Mouse (Mus musculus) adrenal gland, adult 8-10 months (tissue): Measurements from ENCODE around the gene Psmb4. TPM values are rescaled to one million over a fixed set of nuclear protein-coding genes. Genes with fewer than 3 reads are reported as not detected.
A peak's percentile ranks its signal among the peaks of the same experiment; 100 is the strongest.
"Not testable (repeated sequence)": the region's sequence is repeated elsewhere in the genome, so short reads cannot be mapped to it uniquely, and the experiment has no call there.

Source experiments
- DNase-seq: peaks from one replicate; pipeline ENCODE4 v3.0.0; 2022
- total RNA-seq, 4 experiments: library from RNA; stranded (reverse); gene quantifications; 2 replicates each; pipeline ENCODE4 v1.2.4; 2022

Gene Psmb4
- total RNA-seq, 4 experiments from 2014 or later, result 313 to 362 (median 341) TPM

- not testable (repeated sequence) for DNase-seq
These were observed 18.0 kb upstream of the Psmb4 start for GRCm38 (mm10) chr3:94904759-94905158.

GRCm38 (mm10) chr3:94902747-94903146 lies 16.0 kb upstream of the Psmb4 start:
- DNase-seq, result peak; percentile 30

GRCm38 (mm10) chr3:94894076-94894475 lies 7.3 kb upstream of the Psmb4 start:
- DNase-seq, result peak; percentile 39

- peak; percentile 52 for DNase-seq
These were observed 1.8 kb upstream of the Psmb4 start for GRCm38 (mm10) chr3:94888595-94888994.

GRCm38 (mm10) chr3:94882579-94882978 lies 4.2 kb downstream of the Psmb4 start:
- DNase-seq, result no peak

- DNase-seq, result no peak
These were observed 4.9 kb downstream of the Psmb4 start for GRCm38 (mm10) chr3:94881840-94882239.

- DNase-seq, result no peak
These were observed 8.1 kb downstream of the Psmb4 start for GRCm38 (mm10) chr3:94878618-94879017.

- no peak for DNase-seq
These were observed 17.8 kb downstream of the Psmb4 start for GRCm38 (mm10) chr3:94869011-94869410.

GRCm38 (mm10) chr3:94859471-94859870 lies 27.3 kb downstream of the Psmb4 start:
- peak; percentile 37 for DNase-seq

GRCm38 (mm10) chr3:94852215-94852614 lies 34.5 kb downstream of the Psmb4 start:
- no peak for DNase-seq

GRCm38 (mm10) chr3:94851731-94852130 lies 35.0 kb downstream of the Psmb4 start:
- no peak for DNase-seq

GRCm38 (mm10) chr3:94849338-94849737 lies 37.4 kb downstream of the Psmb4 start:
- no peak for DNase-seq

- no peak for DNase-seq
These were observed 39.4 kb downstream of the Psmb4 start for GRCm38 (mm10) chr3:94847382-94847781.

- no peak for DNase-seq
These were observed 47.7 kb downstream of the Psmb4 start for GRCm38 (mm10) chr3:94839101-94839500.

GRCm38 (mm10) chr3:94838631-94839030 lies 48.1 kb downstream of the Psmb4 start:
- DNase-seq, result no peak

- peak; percentile 81 for DNase-seq
These were observed 48.7 kb downstream of the Psmb4 start for GRCm38 (mm10) chr3:94837959-94838496.

- DNase-seq, result peak; percentile 96
These were observed 49.4 kb downstream of the Psmb4 start, which contains the start of gene Pogz for GRCm38 (mm10) chr3:94837183-94837890. Gene Pogz, plus strand, starts transcription at chr3:94837567.

- no peak for DNase-seq
These were observed 51.4 kb downstream of the Psmb4 start for GRCm38 (mm10) chr3:94835396-94835795.

Other genes starting within 250 kb of the Psmb4 start
- not detected for gene Gm10972, start 243.8 kb downstream of the Psmb4 start, total RNA-seq
- gene Tuft1, start 228.1 kb downstream of the Psmb4 start, total RNA-seq, result 10 to 100 TPM; 14.5 to 18.2 (median 16.9) TPM
- gene Selenbp2, start 193.4 kb downstream of the Psmb4 start, total RNA-seq, result 10 to 100 TPM in 1 of 4 experiments, 1 to 10 TPM in 3; 5.4 to 11.5 (median 6.4) TPM
- 1 to 10 TPM in 3 of 4 experiments, under 1 TPM in 1; 0.73 to 3.5 (median 1.5) TPM for gene Cgn, start 100.5 kb downstream of the Psmb4 start, total RNA-seq
- 10 to 100 TPM; 28.7 to 61.2 (median 44.1) TPM for gene Pogz, start 49.4 kb downstream of the Psmb4 start, total RNA-seq
- 10 to 100 TPM; 43.1 to 69.2 (median 57.5) TPM for gene Selenbp1, start 46.1 kb upstream of the Psmb4 start, total RNA-seq
- 10 to 100 TPM; 27.2 to 56.5 (median 40.3) TPM for gene Rfx5, start 67.1 kb upstream of the Psmb4 start, total RNA-seq
- gene Pi4kb, start 87.8 kb upstream of the Psmb4 start, total RNA-seq, result 10 to 100 TPM; 59.3 to 87.5 (median 74.9) TPM
- 10 to 100 TPM; 33.8 to 57.6 (median 46.8) TPM for gene Zfp687, start 128.5 kb upstream of the Psmb4 start, total RNA-seq
- 100 to 1,000 TPM; 219 to 265 (median 258) TPM for gene Psmd4, start 155.7 kb upstream of the Psmb4 start, total RNA-seq
- 10 to 100 TPM; 47.4 to 69.4 (median 54.9) TPM for gene Pip5k1a, start 220.0 kb upstream of the Psmb4 start, total RNA-seq
- gene Vps72, start 224.1 kb upstream of the Psmb4 start, total RNA-seq, result 10 to 100 TPM; 54.8 to 72.9 (median 63.4) TPM
- 1 to 10 TPM in 1 of 4 experiments, under 1 TPM in 1, not detected in 2; 0.56 to 1.5 TPM for gene Tmod4, start 237.5 kb upstream of the Psmb4 start, total RNA-seq
- gene Scnm1, start 247.1 kb upstream of the Psmb4 start, total RNA-seq, result 10 to 100 TPM; 30.8 to 58.2 (median 43.5) TPM
- gene Lysmd1, start 247.1 kb upstream of the Psmb4 start, total RNA-seq, result 10 to 100 TPM in 3 of 4 experiments, 1 to 10 TPM in 1; 8.4 to 11.4 (median 10.4) TPM